Mouse (Mus musculus) liver, adult 2 months (tissue): ENCODE data around the gene 6820408C15Rik. TPM values are rescaled to one million over a fixed set of nuclear protein-coding genes. Genes with fewer than 3 reads are reported as not detected.

Source experiments
- DNase-seq: peaks from one replicate; pipeline ENCODE4 v3.0.0-alpha.2; 2011; ENCODE audit warnings: low read depth, low spot score; ENCODE audit errors: extremely low read depth
- H3K27ac ChIP-seq: fragments of 200-500 bp; replicated peaks from 2 replicates; pipeline ENCODE4 v1.5.1; 2012; ENCODE audit warnings: low read depth, mild to moderate bottlenecking, control low read depth, inconsistent platforms, low read length; ENCODE audit not compliant: insufficient read depth
- H3K27me3 ChIP-seq: fragments of 200-500 bp; 2 replicates; pipeline ENCODE4 v1.6.1; 2012; ENCODE audit warnings: mild to moderate bottlenecking, moderate library complexity, low read length, inconsistent platforms; ENCODE audit not compliant: control insufficient read depth, insufficient read depth
- H3K36me3 ChIP-seq: fragments of 200-500 bp; 2 replicates; pipeline ENCODE4 v1.6.1; 2012; ENCODE audit warnings: low read length, inconsistent platforms; ENCODE audit not compliant: control insufficient read depth, insufficient read depth
- H3K4me1 ChIP-seq: fragments of 200-500 bp; 2 replicates; pipeline ENCODE4 v1.6.1; 2011; ENCODE audit warnings: low read length; ENCODE audit not compliant: control insufficient read depth, insufficient read depth
- H3K4me3 ChIP-seq: fragments of 200-500 bp; 2 replicates; pipeline ENCODE4 v1.5.1; 2011; ENCODE audit warnings: low read depth, mild to moderate bottlenecking, control low read depth, low read length, moderate library complexity; ENCODE audit not compliant: insufficient read depth
- H3K79me2 ChIP-seq: fragments of 200-500 bp; 2 replicates; pipeline ENCODE4 v1.6.1; 2012; ENCODE audit warnings: inconsistent platforms, mild to moderate bottlenecking, low read length, moderate library complexity; ENCODE audit not compliant: control insufficient read depth, insufficient read depth
- H3K9ac ChIP-seq: fragments of 200-500 bp; 2 replicates; pipeline ENCODE4 v1.6.1; 2012; ENCODE audit warnings: low read depth, mild to moderate bottlenecking, control low read depth, inconsistent platforms, low read length
- CTCF ChIP-seq: fragments of 200-500 bp; IDR thresholded peaks from 2 replicates; pipeline ENCODE4 v1.5.1; 2011; ENCODE audit warnings: low read depth, low read length, control low read depth
- POLR2A ChIP-seq: fragments of 200-500 bp; IDR thresholded peaks from 2 replicates; pipeline ENCODE4 v1.6.1; 2011; ENCODE audit warnings: low read length, control low read depth; ENCODE audit not compliant: insufficient read depth; ENCODE audit errors: extremely low read depth
- WGBS: fragments of 180-500 bp; shearing (Covaris S2); methylation state at CpG from one replicate; pipeline ENCODE4 v1.1.7; 2018; 5-methylcytosine and 5-hydroxymethylcytosine counted together
- polyA plus RNA-seq: library from polyadenylated mRNA; depleted of rRNA; stranded (reverse); fragments of >200 nt; gene quantifications from 2 replicates; pipeline ENCODE4 v1.2.3, GENCODE M21; 2012
- total RNA-seq: library from RNA; depleted of rRNA; stranded (reverse); fragments of >200 nt; gene quantifications from 2 replicates; pipeline ENCODE4 v1.2.3, GENCODE M21; 2014

The 6820408C15Rik gene
- total and polyA plus RNA-seq, 2 experiments = not detected

GRCm38 (mm10) chr2:152464570-152465150 lies 49.3 kb downstream of the 6820408C15Rik start, which contains the start of gene Defb23:
Defb23 (minus strand) TSS chr2:152464620.
- Histone ChIP-seq H3K4me1 (no peaks in the 10 kb centered on the region), H3K36me3 (no peaks in the 10 kb centered on the region), H3K79me2 (no peaks in the 10 kb centered on the region), H3K9ac (no peak within 1 kb of the TSS), H3K27me3 (no peaks in the 10 kb centered on the region), H3K27ac (no peak within 1 kb of the TSS), H3K4me3 (no peak within 1 kb of the TSS)
- WGBS = 85% methylated on average over 3 of the region's 3 CpGs
- no peak for DNase-seq
- TF ChIP-seq POLR2A (no peak), CTCF (no peak)

GRCm38 (mm10) chr2:152470973-152471372 lies 55.6 kb downstream of the 6820408C15Rik start:
- Histone ChIP-seq H3K4me3 (no peak overlapping the region), H3K79me2 (no peaks in the 10 kb centered on the region), H3K27me3 (no peaks in the 10 kb centered on the region), H3K27ac (no peak overlapping the region), H3K4me1 (no peaks in the 10 kb centered on the region), H3K36me3 (no peaks in the 10 kb centered on the region), H3K9ac (no peak overlapping the region)
- no peak for TF ChIP-seq POLR2A
- TF ChIP-seq CTCF = peak; percentile 43
- DNase-seq = peak; percentile 26
- 26% methylated on average over 7 of the region's 7 CpGs for WGBS

GRCm38 (mm10) chr2:152472434-152472833 lies 57.0 kb downstream of the 6820408C15Rik start:
- Histone ChIP-seq H3K9ac (no peak overlapping the region), H3K27ac (no peak overlapping the region), H3K4me1 (no peaks in the 10 kb centered on the region), H3K36me3 (no peaks in the 10 kb centered on the region), H3K4me3 (no peak overlapping the region), H3K27me3 (no peaks in the 10 kb centered on the region), H3K79me2 (no peaks in the 10 kb centered on the region)
- 28% methylated on average over 3 of the region's 3 CpGs for WGBS
- peak; percentile 2 for DNase-seq
- TF ChIP-seq POLR2A = no peak
- TF ChIP-seq CTCF = no peak

- Histone ChIP-seq H3K4me3 (no peak within 1 kb of the TSS), H3K79me2 (no peaks in the 10 kb centered on the region), H3K9ac (no peak within 1 kb of the TSS), H3K4me1 (no peaks in the 10 kb centered on the region), H3K27ac (no peak within 1 kb of the TSS), H3K36me3 (no peaks in the 10 kb centered on the region), H3K27me3 (no peaks in the 10 kb centered on the region)
- DNase-seq = no peak
- WGBS = 56% methylated on average over 2 of the region's 2 CpGs
- TF ChIP-seq POLR2A (no peak), CTCF (no peak)
Measured at GRCm38 (mm10) chr2:152476763-152477162, 61.4 kb downstream of the 6820408C15Rik start, which contains the start of gene Defb20. Defb20 (plus strand) TSS chr2:152477063.

GRCm38 (mm10) chr2:152480881-152481280 lies 65.5 kb downstream of the 6820408C15Rik start:
- no peak for DNase-seq
- Histone ChIP-seq H3K9ac (no peak overlapping the region), H3K36me3 (no peaks in the 10 kb centered on the region), H3K27ac (no peak overlapping the region), H3K79me2 (no peaks in the 10 kb centered on the region), H3K27me3 (no peaks in the 10 kb centered on the region), H3K4me3 (no peak overlapping the region), H3K4me1 (no peaks in the 10 kb centered on the region)
- WGBS = 82% methylated on average over 3 of the region's 3 CpGs
- TF ChIP-seq POLR2A = no peak
- TF ChIP-seq CTCF = no peak

- no peak for DNase-seq
- TF ChIP-seq POLR2A (no peak), CTCF (no peak)
Measured at GRCm38 (mm10) chr2:152481726-152482125, 66.3 kb downstream of the 6820408C15Rik start.

More at GRCm38 (mm10) chr2:152481726-152482125, 66.3 kb downstream of the 6820408C15Rik start:
- H3K4me1 ChIP-seq = no peaks in the 10 kb centered on the region
- no peak overlapping the region for H3K9ac ChIP-seq
- H3K27ac ChIP-seq = no peak overlapping the region
- H3K79me2 ChIP-seq = no peaks in the 10 kb centered on the region
- H3K4me3 ChIP-seq = no peak overlapping the region
- no peaks in the 10 kb centered on the region for H3K27me3 ChIP-seq
- 92% methylated on average over 7 of the region's 7 CpGs for WGBS
- H3K36me3 ChIP-seq = no peaks in the 10 kb centered on the region
